Mouse (Mus musculus): ENCODE measurements at regions not wholly inside any gene's neighbourhood (a gene's known extent, or its start where the extent isn't known, plus 50 kb on each side); places are given as distances from the start of the nearest gene placed in this dataset.

GRCm38 (mm10) chr12:65424506-65424905 is 199.2 kb downstream of the Wdr20rt start:
- H3K4me3 ChIP-seq (ENCODE audit: control insufficient read depth in 1 of 2, insufficient read depth in 1 of 2, low read depth in 1 of 2, low read length in 2 of 2), result no peak overlapping the region
- H3K9ac ChIP-seq (ENCODE audit: low read length), result no peak overlapping the region
- H3K27me3 ChIP-seq (ENCODE audit: control insufficient read depth, insufficient read depth, low read length), result no peaks in the 10 kb centered on the region
- no peak overlapping the region for H3K4me2 ChIP-seq (ENCODE audit: low read length)
- ATAC-seq (ENCODE audit: insufficient number of reproducible peaks, insufficient read depth, low FRiP score, low read depth), result no peak
- H3K4me1 ChIP-seq (ENCODE audit: control insufficient read depth in 2 of 2, insufficient read depth in 2 of 2, low read length in 2 of 2), result no peaks in the 10 kb centered on the region
- no peaks in the 10 kb centered on the region for H3K36me3 ChIP-seq (ENCODE audit: control insufficient read depth, insufficient read depth, low read length)
- H3K9me3 ChIP-seq (ENCODE audit: control insufficient read depth, low read length), result no peaks in the 10 kb centered on the region
- WGBS, result 87% methylated on average over 2 of the region's 2 CpGs
- no peak overlapping the region for H3K27ac ChIP-seq (replicated peaks in 1 of 2; ENCODE audit: control insufficient read depth in 1 of 2, insufficient read depth in 1 of 2, low read depth in 2 of 2, low read length in 2 of 2)

- 98% methylated on average over 2 of the region's 2 CpGs for WGBS
- no peaks in the 10 kb centered on the region for H3K36me3 ChIP-seq (ENCODE audit: control insufficient read depth, insufficient read depth, low read length)
- no peak overlapping the region for H3K4me3 ChIP-seq (ENCODE audit: control insufficient read depth in 1 of 2, insufficient read depth in 1 of 2, low read depth in 1 of 2, low read length in 2 of 2)
- H3K9me3 ChIP-seq (ENCODE audit: control insufficient read depth, low read length), result no peaks in the 10 kb centered on the region
- no peaks in the 10 kb centered on the region for H3K27me3 ChIP-seq (ENCODE audit: control insufficient read depth, insufficient read depth, low read length)
- no peaks in the 10 kb centered on the region for H3K4me1 ChIP-seq (ENCODE audit: control insufficient read depth in 2 of 2, insufficient read depth in 2 of 2, low read length in 2 of 2)
- no peak overlapping the region for H3K4me2 ChIP-seq (ENCODE audit: low read length)
- no peak for ATAC-seq (ENCODE audit: insufficient number of reproducible peaks, insufficient read depth, low FRiP score, low read depth)
- no peak overlapping the region for H3K9ac ChIP-seq (ENCODE audit: low read length)
- no peak overlapping the region for H3K27ac ChIP-seq (replicated peaks in 1 of 2; ENCODE audit: control insufficient read depth in 1 of 2, insufficient read depth in 1 of 2, low read depth in 2 of 2, low read length in 2 of 2)
Observed at GRCm38 (mm10) chr12:65425440-65425839, 200.1 kb downstream of the Wdr20rt start.

- ATAC-seq (ENCODE audit: insufficient number of reproducible peaks, insufficient read depth, low FRiP score, low read depth), result no peak
- H3K36me3 ChIP-seq (ENCODE audit: control insufficient read depth, insufficient read depth, low read length), result no peaks in the 10 kb centered on the region
- no peaks in the 10 kb centered on the region for H3K4me1 ChIP-seq (ENCODE audit: control insufficient read depth in 2 of 2, insufficient read depth in 2 of 2, low read length in 2 of 2)
- no peak overlapping the region for H3K9ac ChIP-seq (ENCODE audit: low read length)
- no peaks in the 10 kb centered on the region for H3K27me3 ChIP-seq (ENCODE audit: control insufficient read depth, insufficient read depth, low read length)
- H3K4me2 ChIP-seq (ENCODE audit: low read length), result peak overlapping the region; percentile 3; the same call in 1 of the 2 replicates
- 59% methylated on average over 11 of the region's 11 CpGs for WGBS
- H3K27ac ChIP-seq (replicated peaks in 1 of 2; ENCODE audit: control insufficient read depth in 1 of 2, insufficient read depth in 1 of 2, low read depth in 2 of 2, low read length in 2 of 2), result no peak overlapping the region
- no peaks in the 10 kb centered on the region for H3K9me3 ChIP-seq (ENCODE audit: control insufficient read depth, low read length)
- no peak overlapping the region for H3K4me3 ChIP-seq (ENCODE audit: control insufficient read depth in 1 of 2, insufficient read depth in 1 of 2, low read depth in 1 of 2, low read length in 2 of 2)
Observed at GRCm38 (mm10) chr12:65426884-65427283, 201.6 kb downstream of the Wdr20rt start.

GRCm38 (mm10) chr12:65428214-65428981 is 203.1 kb downstream of the Wdr20rt start:
- no peak for ATAC-seq (ENCODE audit: insufficient number of reproducible peaks, insufficient read depth, low FRiP score, low read depth)
- no peaks in the 10 kb centered on the region for H3K36me3 ChIP-seq (ENCODE audit: control insufficient read depth, insufficient read depth, low read length)
- WGBS, result 66% methylated on average over 23 of the region's 23 CpGs
- no peaks in the 10 kb centered on the region for H3K9me3 ChIP-seq (ENCODE audit: control insufficient read depth, low read length)
- no peak overlapping the region for H3K4me2 ChIP-seq (ENCODE audit: low read length)
- H3K9ac ChIP-seq (ENCODE audit: low read length), result no peak overlapping the region
- no peaks in the 10 kb centered on the region for H3K4me1 ChIP-seq (ENCODE audit: control insufficient read depth in 2 of 2, insufficient read depth in 2 of 2, low read length in 2 of 2)
- no peak overlapping the region for H3K4me3 ChIP-seq (ENCODE audit: control insufficient read depth in 1 of 2, insufficient read depth in 1 of 2, low read depth in 1 of 2, low read length in 2 of 2)
- no peak overlapping the region for H3K27ac ChIP-seq (replicated peaks in 1 of 2; ENCODE audit: control insufficient read depth in 1 of 2, insufficient read depth in 1 of 2, low read depth in 2 of 2, low read length in 2 of 2)
- H3K27me3 ChIP-seq (ENCODE audit: control insufficient read depth, insufficient read depth, low read length), result no peaks in the 10 kb centered on the region

- Histone ChIP-seq H3K9ac (ENCODE audit: low read length) (no peak overlapping the region), H3K27ac (replicated peaks in 1 of 2; ENCODE audit: control insufficient read depth in 1 of 2, insufficient read depth in 1 of 2, low read depth in 2 of 2, low read length in 2 of 2) (no peak overlapping the region), H3K4me2 (ENCODE audit: low read length) (no peak overlapping the region), H3K9me3 (ENCODE audit: control insufficient read depth, low read length) (no peaks in the 10 kb centered on the region), H3K4me1 (ENCODE audit: control insufficient read depth in 2 of 2, insufficient read depth in 2 of 2, low read length in 2 of 2) (no peaks in the 10 kb centered on the region), H3K4me3 (ENCODE audit: control insufficient read depth in 1 of 2, insufficient read depth in 1 of 2, low read depth in 1 of 2, low read length in 2 of 2) (no peak overlapping the region), H3K36me3 (ENCODE audit: control insufficient read depth, insufficient read depth, low read length) (no peaks in the 10 kb centered on the region), H3K27me3 (ENCODE audit: control insufficient read depth, insufficient read depth, low read length) (no peaks in the 10 kb centered on the region)
- 65% methylated on average over 4 of the region's 4 CpGs for WGBS
- no peak for ATAC-seq (ENCODE audit: insufficient number of reproducible peaks, insufficient read depth, low FRiP score, low read depth)
Observed at GRCm38 (mm10) chr12:65450845-65451244, 225.5 kb downstream of the Wdr20rt start.

GRCm38 (mm10) chr12:65455683-65456082 is 230.4 kb downstream of the Wdr20rt start:
- H3K4me3 ChIP-seq (ENCODE audit: control insufficient read depth in 1 of 2, insufficient read depth in 1 of 2, low read depth in 1 of 2, low read length in 2 of 2), result no peak overlapping the region

GRCm38 (mm10) chr12:65456956-65457355 is 231.6 kb downstream of the Wdr20rt start:
- Histone ChIP-seq H3K27me3 (ENCODE audit: control insufficient read depth, insufficient read depth, low read length) (no peaks in the 10 kb centered on the region), H3K27ac (replicated peaks in 1 of 2; ENCODE audit: control insufficient read depth in 1 of 2, insufficient read depth in 1 of 2, low read depth in 2 of 2, low read length in 2 of 2) (no peak overlapping the region), H3K9me3 (ENCODE audit: control insufficient read depth, low read length) (no peaks in the 10 kb centered on the region), H3K4me2 (ENCODE audit: low read length) (no peak overlapping the region), H3K9ac (ENCODE audit: low read length) (no peak overlapping the region), H3K4me3 (ENCODE audit: control insufficient read depth in 1 of 2, insufficient read depth in 1 of 2, low read depth in 1 of 2, low read length in 2 of 2) (no peak overlapping the region), H3K4me1 (ENCODE audit: control insufficient read depth in 2 of 2, insufficient read depth in 2 of 2, low read length in 2 of 2) (no peaks in the 10 kb centered on the region), H3K36me3 (ENCODE audit: control insufficient read depth, insufficient read depth, low read length) (no peaks in the 10 kb centered on the region)
- no peak for ATAC-seq (ENCODE audit: insufficient number of reproducible peaks, insufficient read depth, low FRiP score, low read depth)
- WGBS, result 52% methylated on average over 3 of the region's 3 CpGs

More at GRCm38 (mm10) chr12:65455683-65456082, 230.4 kb downstream of the Wdr20rt start:
- 84% methylated on average over 3 of the region's 3 CpGs for whole genome bisulfite sequencing
- Histone ChIP-seq H3K4me1 (ENCODE audit: control insufficient read depth in 2 of 2, insufficient read depth in 2 of 2, low read length in 2 of 2) (no peaks in the 10 kb centered on the region), H3K27ac (replicated peaks in 1 of 2; ENCODE audit: control insufficient read depth in 1 of 2, insufficient read depth in 1 of 2, low read depth in 2 of 2, low read length in 2 of 2) (no peak overlapping the region), H3K9ac (ENCODE audit: low read length) (no peak overlapping the region), H3K36me3 (ENCODE audit: control insufficient read depth, insufficient read depth, low read length) (no peaks in the 10 kb centered on the region), H3K4me2 (ENCODE audit: low read length) (no peak overlapping the region), H3K27me3 (ENCODE audit: control insufficient read depth, insufficient read depth, low read length) (no peaks in the 10 kb centered on the region), H3K9me3 (ENCODE audit: control insufficient read depth, low read length) (no peaks in the 10 kb centered on the region)
- ATAC-seq (ENCODE audit: insufficient number of reproducible peaks, insufficient read depth, low FRiP score, low read depth), result no peak

GRCm38 (mm10) chr12:65464246-65464645 is 238.9 kb downstream of the Wdr20rt start:
- WGBS, result 62% methylated on average over 2 of the region's 2 CpGs
- Histone ChIP-seq H3K9me3 (ENCODE audit: control insufficient read depth, low read length) (no peaks in the 10 kb centered on the region), H3K4me2 (ENCODE audit: low read length) (no peak overlapping the region), H3K27me3 (ENCODE audit: control insufficient read depth, insufficient read depth, low read length) (no peaks in the 10 kb centered on the region), H3K4me1 (ENCODE audit: control insufficient read depth in 2 of 2, insufficient read depth in 2 of 2, low read length in 2 of 2) (no peaks in the 10 kb centered on the region), H3K4me3 (ENCODE audit: control insufficient read depth in 1 of 2, insufficient read depth in 1 of 2, low read depth in 1 of 2, low read length in 2 of 2) (no peak overlapping the region), H3K27ac (replicated peaks in 1 of 2; ENCODE audit: control insufficient read depth in 1 of 2, insufficient read depth in 1 of 2, low read depth in 2 of 2, low read length in 2 of 2) (no peak overlapping the region), H3K36me3 (ENCODE audit: control insufficient read depth, insufficient read depth, low read length) (no peaks in the 10 kb centered on the region), H3K9ac (ENCODE audit: low read length) (no peak overlapping the region)
- ATAC-seq (ENCODE audit: insufficient number of reproducible peaks, insufficient read depth, low FRiP score, low read depth), result no peak
